Mouse (Mus musculus): ENCODE results near the gene Foxc2. TPM values are rescaled to one million over a fixed set of nuclear protein-coding genes. Genes with fewer than 3 reads are reported as not detected.

The Foxc2 gene
- polyA plus RNA-seq, 1 experiment: 0.80 TPM

DNA sequence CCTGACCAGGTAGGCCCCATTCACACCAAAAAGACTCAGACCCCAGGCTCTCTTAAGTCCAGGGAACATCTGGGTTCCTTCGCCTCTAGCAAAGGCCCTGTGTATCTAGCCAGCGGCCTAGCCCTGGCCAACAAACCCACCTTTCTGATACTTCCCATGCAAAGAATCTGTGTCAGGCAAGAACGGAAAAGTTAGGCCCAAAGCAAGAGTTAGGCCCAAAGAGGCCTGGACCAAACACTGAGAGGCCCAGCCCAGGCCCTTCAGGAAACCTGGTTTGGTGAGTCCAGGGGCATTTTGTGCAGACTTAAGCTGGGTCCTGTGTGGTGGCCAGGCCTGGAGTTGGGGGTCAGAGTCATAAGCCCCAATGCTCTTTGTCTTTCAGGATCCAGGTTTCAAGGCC is 30.4 kb upstream of the Foxc2 start:
- H3K36me3 ChIP-seq (ENCODE audit: control insufficient read depth, insufficient read depth, low read length): no peaks in the 10 kb centered on the region
- H3K27ac ChIP-seq (ENCODE audit: control insufficient read depth, insufficient read depth, low read length): no peak overlapping the region
- no peak overlapping the region for H3K4me3 ChIP-seq (ENCODE audit: control insufficient read depth, insufficient read depth, low read length)
- peaks cover 6% of the 10 kb centered on the region for H3K4me1 ChIP-seq (replicated peaks; ENCODE audit: control insufficient read depth, insufficient read depth, low read length)
- TF ChIP-seq CTCF (IDR thresholded peaks at IDR 0.05; ENCODE audit: borderline replicate concordance, control insufficient read depth, extremely low read depth, insufficient read depth, low read length, poor library complexity): no peak
- peaks cover 37% of the 10 kb centered on the region for H3K27me3 ChIP-seq (ENCODE audit: control insufficient read depth, insufficient read depth, low read length)
- no peak for DNase-seq
- WGBS: 97% methylated on average over 3 of the region's 3 CpGs

DNA sequence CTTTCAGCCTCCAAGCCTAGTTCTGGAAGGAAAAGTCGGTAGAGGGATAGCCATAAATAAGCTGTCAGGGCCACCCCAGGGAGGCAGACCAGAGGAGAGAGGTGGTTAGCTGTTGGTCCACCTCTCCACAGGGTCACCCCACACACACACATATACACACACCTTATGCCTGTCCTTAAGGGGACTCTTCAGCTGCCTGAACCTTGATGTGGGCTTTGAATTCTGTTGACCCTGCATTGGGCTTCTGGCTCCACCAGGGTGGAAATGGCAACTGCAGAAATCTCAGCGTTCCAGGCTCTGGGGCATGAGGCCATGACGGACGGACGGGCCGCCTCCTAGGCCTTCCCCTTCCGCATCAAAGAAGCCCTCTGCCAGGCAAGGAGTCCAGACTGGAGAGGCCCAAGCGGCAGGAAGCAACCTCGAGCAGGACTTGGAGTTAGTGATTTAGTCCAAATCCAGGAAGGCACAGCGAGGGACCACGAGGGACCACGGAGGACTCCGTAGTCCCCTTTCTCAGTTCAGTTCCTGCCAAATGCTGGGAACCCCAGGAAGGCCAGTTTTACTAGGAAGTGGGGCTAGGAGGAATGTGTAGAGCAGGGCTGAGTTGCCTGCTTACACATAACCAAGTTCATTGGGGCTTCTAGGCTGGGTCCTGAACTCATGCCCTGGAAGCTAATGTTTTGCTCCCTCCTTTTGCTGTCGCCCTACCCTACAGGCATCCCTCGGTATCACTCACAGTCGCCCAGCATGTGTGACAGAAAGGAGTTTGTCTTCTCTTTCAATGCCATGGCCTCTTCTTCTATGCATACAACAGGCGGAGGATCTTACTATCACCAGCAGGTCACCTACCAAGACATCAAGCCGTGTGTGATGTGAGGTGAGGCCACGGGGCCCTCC is 29.7 kb upstream of the Foxc2 start:
- Histone ChIP-seq H3K36me3 (ENCODE audit: control insufficient read depth, insufficient read depth, low read length) (no peaks in the 10 kb centered on the region), H3K4me1 (replicated peaks; ENCODE audit: control insufficient read depth, insufficient read depth, low read length) (peaks cover 6% of the 10 kb centered on the region), H3K27ac (ENCODE audit: control insufficient read depth, insufficient read depth, low read length) (no peak overlapping the region), H3K27me3 (ENCODE audit: control insufficient read depth, insufficient read depth, low read length) (peaks cover 34% of the 10 kb centered on the region), H3K4me3 (ENCODE audit: control insufficient read depth, insufficient read depth, low read length) (no peak overlapping the region)
- no peak for TF ChIP-seq CTCF (IDR thresholded peaks at IDR 0.05; ENCODE audit: borderline replicate concordance, control insufficient read depth, extremely low read depth, insufficient read depth, low read length, poor library complexity)
- no peak for TF ChIP-seq POLR2A (IDR thresholded peaks at IDR 0.05; ENCODE audit: control insufficient read depth, extremely low read depth, insufficient read depth, low read length, poor library complexity)
- 69% methylated on average over 19 of the region's 19 CpGs for WGBS
- DNase-seq: no peak

DNA sequence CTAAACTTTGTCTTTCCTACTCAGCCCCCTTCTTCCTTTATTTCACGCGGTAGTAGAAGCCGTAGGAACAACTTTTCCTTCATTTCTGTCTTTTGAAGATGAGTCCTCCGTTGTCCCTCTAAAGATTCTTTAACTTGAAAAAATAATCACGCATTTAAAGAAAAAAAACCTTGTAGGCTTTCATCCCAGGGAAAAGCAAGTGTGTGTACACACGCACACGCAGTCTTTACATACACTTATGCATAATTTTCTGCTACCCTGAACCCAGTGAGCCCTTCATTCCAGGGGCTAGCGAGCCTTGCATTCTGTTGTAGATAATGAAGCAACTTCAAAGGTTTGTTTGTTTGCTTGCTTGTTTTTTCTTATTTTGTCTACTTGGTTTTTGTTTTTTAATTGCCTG is 27.7 kb upstream of the Foxc2 start:
- TF ChIP-seq POLR2A (IDR thresholded peaks at IDR 0.05; ENCODE audit: control insufficient read depth, extremely low read depth, insufficient read depth, low read length, poor library complexity) (no peak), CTCF (IDR thresholded peaks at IDR 0.05; ENCODE audit: borderline replicate concordance, control insufficient read depth, extremely low read depth, insufficient read depth, low read length, poor library complexity) (no peak)
- Histone ChIP-seq H3K4me1 (replicated peaks; ENCODE audit: control insufficient read depth, insufficient read depth, low read length) (peaks cover 3% of the 10 kb centered on the region), H3K36me3 (ENCODE audit: control insufficient read depth, insufficient read depth, low read length) (no peaks in the 10 kb centered on the region), H3K27me3 (ENCODE audit: control insufficient read depth, insufficient read depth, low read length) (peaks cover 26% of the 10 kb centered on the region), H3K27ac (ENCODE audit: control insufficient read depth, insufficient read depth, low read length) (no peak overlapping the region), H3K4me3 (ENCODE audit: control insufficient read depth, insufficient read depth, low read length) (no peak overlapping the region)
- no peak for DNase-seq
- WGBS: 32% methylated on average over 8 of the region's 8 CpGs

DNA sequence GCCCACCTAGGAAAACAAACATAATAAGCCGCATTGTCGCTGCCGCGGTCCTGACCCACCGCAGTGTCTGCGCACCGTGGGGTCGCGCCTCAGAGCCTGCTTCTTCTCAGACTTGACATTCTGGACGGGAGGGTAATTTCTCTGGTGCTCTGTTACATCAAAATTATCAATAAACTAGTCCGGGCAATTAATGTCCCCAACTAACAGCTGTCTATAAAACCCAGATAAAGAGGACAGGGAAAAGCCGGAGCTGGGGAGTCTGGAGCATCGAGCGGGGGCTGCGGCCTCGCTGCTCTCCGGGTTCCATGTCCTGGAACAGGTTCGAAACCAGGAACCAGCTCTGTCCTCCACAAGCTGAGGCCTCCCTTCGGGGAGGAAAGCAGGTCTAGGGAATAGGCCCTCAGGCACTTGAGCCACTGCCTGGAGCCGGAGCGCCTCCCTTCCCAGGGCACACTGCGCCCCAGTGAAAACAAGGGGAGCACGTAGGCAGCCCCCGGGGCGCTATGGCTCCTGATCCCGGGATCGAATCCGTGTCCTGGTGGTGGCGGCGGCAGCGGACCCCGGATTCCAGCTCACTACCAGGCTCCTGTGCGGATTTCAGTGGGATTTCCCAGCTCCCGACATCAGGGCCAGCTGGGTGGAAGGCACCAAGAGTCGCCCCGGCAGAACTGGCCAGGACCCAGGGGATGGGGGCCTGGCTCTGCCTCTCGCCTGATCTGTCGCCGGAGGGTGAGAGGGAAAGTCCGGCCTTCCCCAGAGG is 26.9 kb upstream of the Foxc2 start:
- H3K27ac ChIP-seq (ENCODE audit: control insufficient read depth, insufficient read depth, low read length): no peak overlapping the region
- 15% methylated on average over 40 of the region's 40 CpGs for WGBS
- TF ChIP-seq POLR2A (IDR thresholded peaks at IDR 0.05; ENCODE audit: control insufficient read depth, extremely low read depth, insufficient read depth, low read length, poor library complexity) (no peak), CTCF (IDR thresholded peaks at IDR 0.05; ENCODE audit: borderline replicate concordance, control insufficient read depth, extremely low read depth, insufficient read depth, low read length, poor library complexity) (no peak)
- no peaks in the 10 kb centered on the region for H3K36me3 ChIP-seq (ENCODE audit: control insufficient read depth, insufficient read depth, low read length)
- H3K27me3 ChIP-seq (ENCODE audit: control insufficient read depth, insufficient read depth, low read length): peaks cover 21% of the 10 kb centered on the region
- DNase-seq: no peak
- H3K4me1 ChIP-seq (replicated peaks; ENCODE audit: control insufficient read depth, insufficient read depth, low read length): no peaks in the 10 kb centered on the region
- H3K4me3 ChIP-seq (ENCODE audit: control insufficient read depth, insufficient read depth, low read length): no peak overlapping the region

DNA sequence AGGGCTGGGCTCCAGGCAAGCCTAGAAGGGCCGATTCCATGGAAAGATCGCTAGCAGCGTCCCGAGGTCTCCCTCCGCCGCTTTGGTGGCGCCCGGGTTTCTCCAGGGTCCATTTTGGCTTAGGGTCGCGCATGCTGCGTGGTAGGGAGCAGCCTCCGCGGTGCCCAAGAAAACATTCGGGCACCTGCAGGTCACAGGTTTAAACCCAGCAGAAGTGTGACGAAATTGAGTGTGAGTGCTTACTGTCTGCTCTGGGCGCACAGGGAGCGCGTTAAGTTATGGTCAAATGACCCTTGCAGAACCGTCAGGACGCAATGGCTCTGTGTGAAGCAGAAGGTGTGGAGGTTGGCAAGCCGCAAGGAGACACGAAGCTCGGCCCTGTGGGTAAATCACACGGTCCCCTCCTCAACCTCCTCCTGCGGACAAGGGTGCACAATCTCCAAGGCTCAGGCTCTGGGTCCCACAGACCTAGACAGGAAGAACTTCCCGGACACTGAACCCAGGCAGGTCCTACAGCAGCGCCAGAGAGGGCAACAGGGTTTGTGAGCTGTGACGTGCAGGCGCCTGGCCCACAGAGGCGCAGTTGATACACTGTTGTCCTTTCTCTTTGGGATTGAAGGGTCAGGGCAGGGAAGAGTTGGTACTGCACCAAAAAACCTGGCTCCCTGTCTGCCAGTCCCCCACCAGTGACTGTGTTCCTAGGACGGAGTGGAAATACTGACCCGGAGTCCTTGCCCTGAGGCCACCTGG is 26.2 kb upstream of the Foxc2 start:
- 16% methylated on average over 32 of the region's 32 CpGs for WGBS
- H3K27me3 ChIP-seq (ENCODE audit: control insufficient read depth, insufficient read depth, low read length): peaks cover 21% of the 10 kb centered on the region
- H3K4me3 ChIP-seq (ENCODE audit: control insufficient read depth, insufficient read depth, low read length): no peak overlapping the region
- H3K4me1 ChIP-seq (replicated peaks; ENCODE audit: control insufficient read depth, insufficient read depth, low read length): no peaks in the 10 kb centered on the region
- H3K27ac ChIP-seq (ENCODE audit: control insufficient read depth, insufficient read depth, low read length): no peak overlapping the region
- TF ChIP-seq CTCF (IDR thresholded peaks at IDR 0.05; ENCODE audit: borderline replicate concordance, control insufficient read depth, extremely low read depth, insufficient read depth, low read length, poor library complexity) (no peak), POLR2A (IDR thresholded peaks at IDR 0.05; ENCODE audit: control insufficient read depth, extremely low read depth, insufficient read depth, low read length, poor library complexity) (no peak)
- no peaks in the 10 kb centered on the region for H3K36me3 ChIP-seq (ENCODE audit: control insufficient read depth, insufficient read depth, low read length)
- DNase-seq: no peak

DNA sequence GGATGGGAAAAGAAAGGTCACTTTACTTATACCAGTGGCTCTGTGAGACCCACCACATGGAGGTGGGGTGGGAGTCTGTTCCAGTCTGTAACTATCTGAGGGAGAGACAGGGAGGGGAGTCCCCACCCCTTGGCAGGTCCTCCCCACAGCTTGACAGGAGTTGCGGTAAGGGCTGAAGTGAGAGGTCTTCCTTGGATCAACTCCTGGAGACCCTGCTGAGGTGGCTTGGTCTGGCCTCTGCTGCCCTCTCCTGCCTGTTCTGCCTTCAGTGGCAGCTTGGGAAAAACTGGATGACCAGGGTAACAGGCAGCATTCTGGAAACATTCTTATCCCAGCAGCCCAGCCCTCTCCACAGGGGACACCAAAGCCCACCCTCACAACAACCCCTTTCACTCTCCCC is 25.3 kb upstream of the Foxc2 start:
- H3K4me3 ChIP-seq (ENCODE audit: control insufficient read depth, insufficient read depth, low read length): no peak overlapping the region
- TF ChIP-seq POLR2A (IDR thresholded peaks at IDR 0.05; ENCODE audit: control insufficient read depth, extremely low read depth, insufficient read depth, low read length, poor library complexity) (no peak), CTCF (IDR thresholded peaks at IDR 0.05; ENCODE audit: borderline replicate concordance, control insufficient read depth, extremely low read depth, insufficient read depth, low read length, poor library complexity) (no peak)
- no peak overlapping the region for H3K27ac ChIP-seq (ENCODE audit: control insufficient read depth, insufficient read depth, low read length)
- DNase-seq: no peak
- WGBS: 36% methylated on average over 1 of the region's 1 CpGs
- no peaks in the 10 kb centered on the region for H3K36me3 ChIP-seq (ENCODE audit: control insufficient read depth, insufficient read depth, low read length)
- H3K27me3 ChIP-seq (ENCODE audit: control insufficient read depth, insufficient read depth, low read length): peaks cover 21% of the 10 kb centered on the region
- no peaks in the 10 kb centered on the region for H3K4me1 ChIP-seq (replicated peaks; ENCODE audit: control insufficient read depth, insufficient read depth, low read length)
